In the genomic region with DNA sequence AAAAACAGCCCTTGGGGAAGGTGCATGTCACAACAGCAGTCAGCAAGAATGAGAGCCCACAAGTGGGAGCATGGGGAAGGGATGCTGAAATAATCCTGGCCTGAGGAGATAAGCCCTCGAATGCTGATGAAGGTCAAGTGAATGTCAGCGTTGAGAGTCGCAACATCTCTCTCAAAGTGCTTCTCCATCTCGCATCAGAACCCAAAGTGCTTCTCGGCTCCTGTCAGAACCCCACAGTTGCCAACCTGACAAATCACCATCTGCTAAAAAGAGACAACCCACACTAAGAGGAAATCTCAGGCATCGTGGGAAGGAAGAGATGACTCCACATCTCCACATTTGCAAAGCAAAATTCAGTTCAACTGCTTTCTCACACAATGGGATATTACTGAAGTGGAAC, we compare ENCODE assay signal across 24 mouse cellular contexts.
A peak's percentile ranks its signal among the peaks of the same experiment; 100 is the strongest.
DNase-seq lines count a peak whose midpoint lies in the region; TF ChIP-seq lines count a peak whose summit lies in the region.
"Had no signal": no experiment of that assay in that cellular context is flagged by ENCODE, and none has a peak within 500 bp of the region (broad histone marks: within the 10 kb centered on the region; RNA-seq: fewer than 3 reads in every experiment).

No protein-coding gene starts in this region.

- H3K4me1 ChIP-seq in cortical plate, adult 2 months (ENCODE audit: control insufficient read depth, insufficient read depth, low read length), result peaks cover 5% of the 10 kb centered on the region
- H3K4me1 ChIP-seq: embryonic facial prominence, embryonic 13.5 days; heart, embryonic 12.5 days; limb, embryonic 10.5 days; neural tube, embryonic 15.5 days had no signal

- no peak for TF ChIP-seq CTCF in cortical plate, adult 2 months (IDR thresholded peaks at IDR 0.05; ENCODE audit: extremely low read depth, insufficient read depth, low read length)
- no peak for TF ChIP-seq CTCF in gastrocnemius, adult 2 months (IDR thresholded peaks at IDR 0.05)

- DNase-seq in layer of hippocampus, adult 11-12 months (ENCODE audit: low spot score), result peak; percentile 27
- no peak for DNase-seq in layer of hippocampus, postnatal 10 days (ENCODE audit: low spot score in 2 of 2)
- peak; percentile 49 to 63 for DNase-seq in left cerebral cortex, adult 18-20 months (ENCODE audit: low spot score in 2 of 2)
- DNase-seq in right cerebral cortex, postnatal 14 days, result peak; percentile 8
- DNase-seq in gastrocnemius, adult 2 months, result no peak
- no peak for DNase-seq in adrenal gland, postnatal 10 days
- DNase-seq in lung, postnatal 10 days, result no peak
- DNase-seq: adrenal gland, adult 8-10 months; cerebellum, adult 18-20 months; cerebellum, postnatal 36 days; gastrocnemius, postnatal 36 days; kidney, adult 11 months; kidney, postnatal 10 days; lung, embryonic 14.5 days; midbrain, embryonic 14.5 days; thymus, postnatal 25 days had no signal

- H3K4me3 ChIP-seq in cortical plate, adult 2 months (ENCODE audit: insufficient read depth, low read length), result no peak overlapping the region
- H3K4me3 ChIP-seq in gastrocnemius, adult 2 months, result no peak overlapping the region
- H3K4me3 ChIP-seq: embryonic facial prominence, embryonic 13.5 days; heart, embryonic 12.5 days; hindbrain, embryonic 15.5 days; limb, embryonic 10.5 days; myocyte; neural tube, embryonic 15.5 days had no signal

- peak overlapping the region; percentile 51 for H3K27ac ChIP-seq in cortical plate, adult 2 months (ENCODE audit: insufficient read depth, low read length)
- H3K27ac ChIP-seq in gastrocnemius, adult 2 months, result no peak overlapping the region
- H3K27ac ChIP-seq: embryonic facial prominence, embryonic 13.5 days; hindbrain, embryonic 15.5 days; limb, embryonic 10.5 days; neural tube, embryonic 15.5 days; stomach, postnatal 0 days had no signal

- intact Hi-C loops in gastrocnemius, adult 2 months (cut with DNase I), result no loop called here

- TF ChIP-seq POLR2A in cortical plate, adult 2 months (IDR thresholded peaks at IDR 0.05; ENCODE audit: extremely low read depth, insufficient read depth, low read length), result no peak

Comparison
In these comparisons a context has a peak if more than half of its experiments do, and no peak if none do; other contexts are left out.
1. DNase-seq: peak in layer of hippocampus, adult 11-12 months (single experiment), left cerebral cortex, adult 18-20 months (2 of 2) and right cerebral cortex, postnatal 14 days (single experiment); none in layer of hippocampus, postnatal 10 days (0 of 2), gastrocnemius, adult 2 months (single experiment), adrenal gland, postnatal 10 days (single experiment) and lung, postnatal 10 days (single experiment).